9 mouse cellular contexts compared by ENCODE assay signal in genomic region chr11:67515020-67515911, GRCm38 (mm10).
DNase-seq lines count a peak whose midpoint lies in the region; ATAC-seq and TF ChIP-seq lines count a peak whose summit lies in the region.
"Had no signal": no experiment of that assay in that cellular context is flagged by ENCODE, and none has a peak within 500 bp of the region (broad histone marks: within the 10 kb centered on the region; RNA-seq: fewer than 3 reads in every experiment).

No protein-coding gene starts in this region.

- H3K9me3 ChIP-seq in heart, embryonic 12.5 days (replicated peaks), result 0 out of 2 replicates have a peak, but pooled peaks cover 5% of the 10 kb centered on the region
- H3K9me3 ChIP-seq in forebrain, embryonic 16.5 days (ENCODE audit: control insufficient read depth, low read length), result peaks cover 3% of the 10 kb centered on the region; the same call in 1 of the 2 replicates
- H3K9me3 ChIP-seq: hindbrain, embryonic 15.5 days had no signal

- no peak overlapping the region for H3K4me3 ChIP-seq in heart, adult 2 months
- H3K4me3 ChIP-seq in heart, embryonic 12.5 days, result no peak overlapping the region
- no peak overlapping the region for H3K4me3 ChIP-seq in forebrain, embryonic 16.5 days (replicated peaks; ENCODE audit: low read length)
- H3K4me3 ChIP-seq: hindbrain, embryonic 15.5 days had no signal

- no peaks in the 10 kb centered on the region for H3K27me3 ChIP-seq in heart, adult 2 months (ENCODE audit: control insufficient read depth, insufficient read depth, low read length)
- no peaks in the 10 kb centered on the region for H3K27me3 ChIP-seq in heart, embryonic 12.5 days (replicated peaks)
- no peaks in the 10 kb centered on the region for H3K27me3 ChIP-seq in forebrain, embryonic 16.5 days (replicated peaks; ENCODE audit: control insufficient read depth, insufficient read depth, low read length)
- H3K27me3 ChIP-seq: hindbrain, embryonic 15.5 days had no signal

- no peak overlapping the region for H3K9ac ChIP-seq in heart, adult 2 months (ENCODE audit: low read depth, low read length)
- H3K9ac ChIP-seq in heart, embryonic 12.5 days, result no peak overlapping the region
- H3K9ac ChIP-seq in forebrain, embryonic 16.5 days (replicated peaks; ENCODE audit: low read depth, low read length), result no peak overlapping the region
- H3K9ac ChIP-seq: hindbrain, embryonic 15.5 days had no signal

- 29% methylated on average over 5 of the region's 5 CpGs for WGBS in heart, adult 2 months
- WGBS in heart, embryonic 12.5 days, result 37% methylated on average over 5 of the region's 5 CpGs
- WGBS in forebrain, embryonic 16.5 days, result 50% methylated on average over 5 of the region's 5 CpGs

- 0 out of 2 replicates have a peak overlapping the region, but pooled peaks have one; percentile 7 for H3K27ac ChIP-seq in heart, adult 2 months
- no peak overlapping the region for H3K27ac ChIP-seq in heart, embryonic 12.5 days (ENCODE audit: poor library complexity, severe bottlenecking)
- H3K27ac ChIP-seq in forebrain, embryonic 16.5 days (ENCODE audit: low read length), result no peak overlapping the region; the same call in 1 of the 2 replicates
- H3K27ac ChIP-seq: hindbrain, embryonic 15.5 days had no signal

- no peaks in the 10 kb centered on the region for H3K36me3 ChIP-seq in heart, adult 2 months (ENCODE audit: control insufficient read depth, insufficient read depth, low read length)
- no peaks in the 10 kb centered on the region for H3K36me3 ChIP-seq in heart, embryonic 12.5 days
- no peaks in the 10 kb centered on the region for H3K36me3 ChIP-seq in forebrain, embryonic 16.5 days (ENCODE audit: control insufficient read depth, insufficient read depth)
- H3K36me3 ChIP-seq: hindbrain, embryonic 15.5 days had no signal

- no peak for ATAC-seq in heart, embryonic 12.5 days (ENCODE audit: insufficient number of reproducible peaks, low FRiP score)
- no peak for ATAC-seq in CD4-positive, CD25-positive, alpha-beta regulatory T cell, adult 4 months
- ATAC-seq in forebrain, embryonic 16.5 days, result no peak

- TF ChIP-seq POLR2A in heart, adult 2 months (IDR thresholded peaks at IDR 0.05; ENCODE audit: insufficient read depth, low read depth, low read length), result no peak

- H3K79me2 ChIP-seq in heart, adult 2 months (replicated peaks; ENCODE audit: control insufficient read depth, insufficient read depth, low read length), result no peaks in the 10 kb centered on the region

- TF ChIP-seq CTCF in heart, adult 2 months (IDR thresholded peaks at IDR 0.05), result no peak

- intact Hi-C loops in heart, adult 2 months (cut with DNase I), result loop anchor here (5.0 kb wide), 1 partner anchor 132 kb away; no protein-coding TSS in a partner anchor

- H3K4me1 ChIP-seq in heart, adult 2 months (ENCODE audit: control insufficient read depth, insufficient read depth, low read length), result peaks cover 2% of the 10 kb centered on the region; the same call in 1 of the 2 replicates
- H3K4me1 ChIP-seq in heart, embryonic 12.5 days (replicated peaks), result 0 out of 2 replicates have a peak, but pooled peaks cover 4% of the 10 kb centered on the region
- no peaks in the 10 kb centered on the region for H3K4me1 ChIP-seq in forebrain, embryonic 16.5 days (replicated peaks; ENCODE audit: control insufficient read depth, insufficient read depth, low read length)
- H3K4me1 ChIP-seq: hindbrain, embryonic 15.5 days had no signal

- DNase-seq in heart, adult 2 months, result peak; percentile 29 to 57
- DNase-seq in adrenal gland, adult 2 months, result peak; percentile 91
- DNase-seq in kidney, adult 18-20 months, result peak; percentile 78
- DNase-seq in lung, postnatal 36 days, result peak; percentile 68
- no peak for DNase-seq in frontal cortex, postnatal 10 days (ENCODE audit: low spot score in 2 of 2)

- no peak overlapping the region for H3K4me2 ChIP-seq in heart, embryonic 12.5 days
- no peak overlapping the region for H3K4me2 ChIP-seq in forebrain, embryonic 16.5 days (ENCODE audit: low read length)
- H3K4me2 ChIP-seq: hindbrain, embryonic 15.5 days had no signal

- no peak for TF ChIP-seq EP300 in heart, adult 2 months (IDR thresholded peaks at IDR 0.05; ENCODE audit: insufficient read depth, low read depth, low read length)

Comparison
In these comparisons a context has a peak if more than half of its experiments do, and no peak if none do; other contexts are left out.
1. DNase-seq: peak in heart, adult 2 months (2 of 2), adrenal gland, adult 2 months (single experiment), kidney, adult 18-20 months (single experiment) and lung, postnatal 36 days (single experiment); none in frontal cortex, postnatal 10 days (0 of 2).